Mouse (Mus musculus): ENCODE measurements around the gene Olfr610. TPM values are rescaled to one million over a fixed set of nuclear protein-coding genes. Genes with fewer than 3 reads are reported as not detected.

Gene Olfr610
- polyA plus RNA-seq, 1 experiment from 2014 or later, result not detected

Other genes with a start within 250 kb of the Olfr610 start
- gene Olfr596, start 206.5 kb downstream of the Olfr610 start, polyA plus RNA-seq (2014; fragmentation: Nextera tagmentation; extraction: Ambion mirVana), result not detected in 2 replicates
- gene Olfr597, start 195.8 kb downstream of the Olfr610 start, polyA plus RNA-seq (2014; fragmentation: Nextera tagmentation; extraction: Ambion mirVana), result not detected in 2 replicates
- gene Olfr598, start 188.6 kb downstream of the Olfr610 start, polyA plus RNA-seq (2014; fragmentation: Nextera tagmentation; extraction: Ambion mirVana), result not detected in 2 replicates
- gene Olfr599, start 176.2 kb downstream of the Olfr610 start, polyA plus RNA-seq (2014; fragmentation: Nextera tagmentation; extraction: Ambion mirVana), result not detected in 2 replicates
- not detected in 2 replicates for gene Olfr600, start 162.5 kb downstream of the Olfr610 start, polyA plus RNA-seq (2014; fragmentation: Nextera tagmentation; extraction: Ambion mirVana)
- gene Olfr601, start 149.5 kb downstream of the Olfr610 start, polyA plus RNA-seq (2014; fragmentation: Nextera tagmentation; extraction: Ambion mirVana), result not detected in 2 replicates
- gene Olfr603, start 125.9 kb downstream of the Olfr610 start, polyA plus RNA-seq (2014; fragmentation: Nextera tagmentation; extraction: Ambion mirVana), result not detected in 2 replicates
- not detected in 2 replicates for gene Usp17lc, start 97.0 kb downstream of the Olfr610 start, polyA plus RNA-seq (2014; fragmentation: Nextera tagmentation; extraction: Ambion mirVana)
- gene Olfr605, start 66.7 kb downstream of the Olfr610 start, polyA plus RNA-seq (2014; fragmentation: Nextera tagmentation; extraction: Ambion mirVana), result not detected in 2 replicates
- not detected in 2 replicates for gene Olfr606, start 63.1 kb downstream of the Olfr610 start, polyA plus RNA-seq (2014; fragmentation: Nextera tagmentation; extraction: Ambion mirVana)
- not detected in 2 replicates for gene Olfr607, start 48.0 kb downstream of the Olfr610 start, polyA plus RNA-seq (2014; fragmentation: Nextera tagmentation; extraction: Ambion mirVana)
- gene Olfr608, start 42.2 kb downstream of the Olfr610 start, polyA plus RNA-seq (2014; fragmentation: Nextera tagmentation; extraction: Ambion mirVana), result not detected in 2 replicates
- not detected in 2 replicates for gene Olfr609, start 14.1 kb downstream of the Olfr610 start, polyA plus RNA-seq (2014; fragmentation: Nextera tagmentation; extraction: Ambion mirVana)
- not detected in 2 replicates for gene Olfr611, start 8.7 kb upstream of the Olfr610 start, polyA plus RNA-seq (2014; fragmentation: Nextera tagmentation; extraction: Ambion mirVana)
- gene Olfr612, start 30.6 kb upstream of the Olfr610 start, polyA plus RNA-seq (2014; fragmentation: Nextera tagmentation; extraction: Ambion mirVana), result not detected in 2 replicates
- gene Olfr613, start 36.0 kb upstream of the Olfr610 start, polyA plus RNA-seq (2014; fragmentation: Nextera tagmentation; extraction: Ambion mirVana), result not detected in 2 replicates
- gene Olfr615, start 44.0 kb upstream of the Olfr610 start, polyA plus RNA-seq (2014; fragmentation: Nextera tagmentation; extraction: Ambion mirVana), result not detected in 2 replicates
- gene Olfr616, start 57.0 kb upstream of the Olfr610 start, polyA plus RNA-seq (2014; fragmentation: Nextera tagmentation; extraction: Ambion mirVana), result not detected in 2 replicates
- gene Olfr617, start 60.9 kb upstream of the Olfr610 start, polyA plus RNA-seq (2014; fragmentation: Nextera tagmentation; extraction: Ambion mirVana), result not detected in 2 replicates
- gene Olfr618, start 78.0 kb upstream of the Olfr610 start, polyA plus RNA-seq (2014; fragmentation: Nextera tagmentation; extraction: Ambion mirVana), result not detected in 2 replicates
- not detected in 2 replicates for gene Olfr619, start 88.5 kb upstream of the Olfr610 start, polyA plus RNA-seq (2014; fragmentation: Nextera tagmentation; extraction: Ambion mirVana)
- not detected in 2 replicates for gene Olfr620, start 100.4 kb upstream of the Olfr610 start, polyA plus RNA-seq (2014; fragmentation: Nextera tagmentation; extraction: Ambion mirVana)
- gene Olfr622, start 130.6 kb upstream of the Olfr610 start, polyA plus RNA-seq (2014; fragmentation: Nextera tagmentation; extraction: Ambion mirVana), result not detected in 2 replicates
- gene Olfr623, start 151.6 kb upstream of the Olfr610 start, polyA plus RNA-seq (2014; fragmentation: Nextera tagmentation; extraction: Ambion mirVana), result not detected in 2 replicates
- gene Olfr624, start 159.1 kb upstream of the Olfr610 start, polyA plus RNA-seq (2014; fragmentation: Nextera tagmentation; extraction: Ambion mirVana), result 0.03 and 0.04 TPM in 2 replicates
- gene Olfr625-ps1, start 170.6 kb upstream of the Olfr610 start, polyA plus RNA-seq (2014; fragmentation: Nextera tagmentation; extraction: Ambion mirVana), result not detected in 2 replicates
- gene Olfr243, start 202.5 kb upstream of the Olfr610 start, polyA plus RNA-seq (2014; fragmentation: Nextera tagmentation; extraction: Ambion mirVana), result not detected in 2 replicates
- gene Olfr628, start 218.3 kb upstream of the Olfr610 start, polyA plus RNA-seq (2014; fragmentation: Nextera tagmentation; extraction: Ambion mirVana), result not detected in 2 replicates
- gene Olfr629, start 232.8 kb upstream of the Olfr610 start, polyA plus RNA-seq (2014; fragmentation: Nextera tagmentation; extraction: Ambion mirVana), result not detected in 2 replicates
- not detected in 2 replicates for gene Olfr630, start 245.2 kb upstream of the Olfr610 start, polyA plus RNA-seq (2014; fragmentation: Nextera tagmentation; extraction: Ambion mirVana)